Mouse (Mus musculus): ENCODE results near the gene Syne2. TPM values are rescaled to one million over a fixed set of nuclear protein-coding genes. Genes with fewer than 3 reads are reported as not detected.
A peak's percentile ranks its signal among the peaks of the same experiment; 100 is the strongest.

The Syne2 gene
- polyA plus RNA-seq, 1 experiment from 2014 or later, result 61.4 TPM

- H3K4me1 ChIP-seq (ENCODE audit: control insufficient read depth, insufficient read depth, low read length), result peaks cover 6% of the 10 kb centered on the region; the same call in 1 of the 2 replicates
- no peak overlapping the region for H3K27ac ChIP-seq (ENCODE audit: low read depth, low read length)
- no peaks in the 10 kb centered on the region for H3K9me3 ChIP-seq (ENCODE audit: control insufficient read depth, low read length)
- no peaks in the 10 kb centered on the region for H3K27me3 ChIP-seq (ENCODE audit: control insufficient read depth, insufficient read depth, low read length)
- H3K9ac ChIP-seq (ENCODE audit: low read length), result no peak overlapping the region
- 3% methylated on average over 13 of the region's 13 CpGs for WGBS
- H3K36me3 ChIP-seq (ENCODE audit: control insufficient read depth, insufficient read depth, low read length), result peaks cover 4% of the 10 kb centered on the region; the same call in 1 of the 2 replicates
- ATAC-seq (ENCODE audit: insufficient read depth, low FRiP score, low TSS enrichment), result no peak
- H3K4me3 ChIP-seq (ENCODE audit: low read depth, low read length), result peak overlapping the region; percentile 11
- peak overlapping the region; percentile 24 for H3K4me2 ChIP-seq (ENCODE audit: low read depth)
- DNase-seq (ENCODE audit: low spot score), result peak; percentile 43
Observed at GRCm38 (mm10) chr12:76073066-76073826, 255.3 kb downstream of the Syne2 start.

- Histone ChIP-seq H3K4me3 (ENCODE audit: low read depth, low read length) (no peak overlapping the region), H3K36me3 (ENCODE audit: control insufficient read depth, insufficient read depth, low read length) (0 out of 2 replicates have a peak, but pooled peaks cover 2% of the 10 kb centered on the region), H3K27me3 (ENCODE audit: control insufficient read depth, insufficient read depth, low read length) (no peaks in the 10 kb centered on the region), H3K27ac (ENCODE audit: low read depth, low read length) (no peak overlapping the region), H3K4me1 (ENCODE audit: control insufficient read depth, insufficient read depth, low read length) (peaks cover 6% of the 10 kb centered on the region; the same call in 1 of the 2 replicates), H3K4me2 (ENCODE audit: low read depth) (no peak overlapping the region), H3K9me3 (ENCODE audit: control insufficient read depth, low read length) (no peaks in the 10 kb centered on the region), H3K9ac (ENCODE audit: low read length) (no peak overlapping the region)
- 16% methylated on average over 7 of the region's 7 CpGs for WGBS
- no peak for ATAC-seq (ENCODE audit: insufficient read depth, low FRiP score, low TSS enrichment)
- DNase-seq (ENCODE audit: low spot score), result no peak
Observed at GRCm38 (mm10) chr12:76073981-76074380, 256.0 kb downstream of the Syne2 start.

GRCm38 (mm10) chr12:76080876-76081556, 263.1 kb downstream of the Syne2 start:
- WGBS, result 43% methylated on average over 14 of the region's 14 CpGs
- Histone ChIP-seq H3K4me3 (ENCODE audit: low read depth, low read length) (peak overlapping the region; percentile 26), H3K4me1 (ENCODE audit: control insufficient read depth, insufficient read depth, low read length) (peaks cover 6% of the 10 kb centered on the region; the same call in 1 of the 2 replicates), H3K27me3 (ENCODE audit: control insufficient read depth, insufficient read depth, low read length) (no peaks in the 10 kb centered on the region), H3K4me2 (ENCODE audit: low read depth) (peak overlapping the region; percentile 42), H3K27ac (ENCODE audit: low read depth, low read length) (0 out of 2 replicates have a peak overlapping the region, but pooled peaks have one; percentile 29), H3K9ac (ENCODE audit: low read length) (peak overlapping the region; percentile 24), H3K36me3 (ENCODE audit: control insufficient read depth, insufficient read depth, low read length) (no peaks in the 10 kb centered on the region), H3K9me3 (ENCODE audit: control insufficient read depth, low read length) (no peaks in the 10 kb centered on the region)
- DNase-seq (ENCODE audit: low spot score) (no peak), ATAC-seq (ENCODE audit: insufficient read depth, low FRiP score, low TSS enrichment) (0 out of 2 replicates have a peak, but pooled peaks have one; percentile 16)

- DNase-seq (ENCODE audit: low spot score) (peak; percentile 73), ATAC-seq (ENCODE audit: insufficient read depth, low FRiP score, low TSS enrichment) (peak; percentile 74)
- WGBS, result 4% methylated on average over 22 of the region's 22 CpGs
- Histone ChIP-seq H3K9me3 (ENCODE audit: control insufficient read depth, low read length) (no peaks in the 10 kb centered on the region), H3K4me3 (ENCODE audit: low read depth, low read length) (peak overlapping the region; percentile 26), H3K27ac (ENCODE audit: low read depth, low read length) (0 out of 2 replicates have a peak overlapping the region, but pooled peaks have one; percentile 29), H3K4me1 (ENCODE audit: control insufficient read depth, insufficient read depth, low read length) (peaks cover 6% of the 10 kb centered on the region; the same call in 1 of the 2 replicates), H3K4me2 (ENCODE audit: low read depth) (peak overlapping the region; percentile 42), H3K27me3 (ENCODE audit: control insufficient read depth, insufficient read depth, low read length) (no peaks in the 10 kb centered on the region), H3K9ac (ENCODE audit: low read length) (peak overlapping the region; percentile 24), H3K36me3 (ENCODE audit: control insufficient read depth, insufficient read depth, low read length) (no peaks in the 10 kb centered on the region)
Observed at GRCm38 (mm10) chr12:76081557-76082211, 263.8 kb downstream of the Syne2 start.

- H3K4me3 ChIP-seq (ENCODE audit: low read depth, low read length), result no peak overlapping the region
- no peaks in the 10 kb centered on the region for H3K36me3 ChIP-seq (ENCODE audit: control insufficient read depth, insufficient read depth, low read length)
- no peak for ATAC-seq (ENCODE audit: insufficient read depth, low FRiP score, low TSS enrichment)
- DNase-seq (ENCODE audit: low spot score), result no peak
- no peaks in the 10 kb centered on the region for H3K9me3 ChIP-seq (ENCODE audit: control insufficient read depth, low read length)
- no peak overlapping the region for H3K27ac ChIP-seq (ENCODE audit: low read depth, low read length)
- no peaks in the 10 kb centered on the region for H3K27me3 ChIP-seq (ENCODE audit: control insufficient read depth, insufficient read depth, low read length)
- no peak overlapping the region for H3K4me2 ChIP-seq (ENCODE audit: low read depth)
- no peak overlapping the region for H3K9ac ChIP-seq (ENCODE audit: low read length)
- peaks cover 6% of the 10 kb centered on the region; the same call in 1 of the 2 replicates for H3K4me1 ChIP-seq (ENCODE audit: control insufficient read depth, insufficient read depth, low read length)
- 76% methylated on average over 9 of the region's 9 CpGs for WGBS
Observed at GRCm38 (mm10) chr12:76085066-76085465, 267.1 kb downstream of the Syne2 start.

GRCm38 (mm10) chr12:76085956-76086905, 268.3 kb downstream of the Syne2 start:
- Histone ChIP-seq H3K27me3 (ENCODE audit: control insufficient read depth, insufficient read depth, low read length) (no peaks in the 10 kb centered on the region), H3K9me3 (ENCODE audit: control insufficient read depth, low read length) (no peaks in the 10 kb centered on the region), H3K4me3 (ENCODE audit: low read depth, low read length) (no peak overlapping the region), H3K4me1 (ENCODE audit: control insufficient read depth, insufficient read depth, low read length) (peaks cover 4% of the 10 kb centered on the region; the same call in 1 of the 2 replicates), H3K27ac (ENCODE audit: low read depth, low read length) (no peak overlapping the region), H3K4me2 (ENCODE audit: low read depth) (no peak overlapping the region), H3K9ac (ENCODE audit: low read length) (no peak overlapping the region), H3K36me3 (ENCODE audit: control insufficient read depth, insufficient read depth, low read length) (no peaks in the 10 kb centered on the region)
- ATAC-seq (ENCODE audit: insufficient read depth, low FRiP score, low TSS enrichment) (no peak), DNase-seq (ENCODE audit: low spot score) (no peak)
- WGBS, result 76% methylated on average over 15 of the region's 15 CpGs

- no peaks in the 10 kb centered on the region for H3K9me3 ChIP-seq (ENCODE audit: control insufficient read depth, low read length)
- no peak overlapping the region for H3K4me3 ChIP-seq (ENCODE audit: low read depth, low read length)
- H3K27me3 ChIP-seq (ENCODE audit: control insufficient read depth, insufficient read depth, low read length), result no peaks in the 10 kb centered on the region
- no peak overlapping the region for H3K4me2 ChIP-seq (ENCODE audit: low read depth)
- H3K4me1 ChIP-seq (ENCODE audit: control insufficient read depth, insufficient read depth, low read length), result no peaks in the 10 kb centered on the region
- no peak for DNase-seq (ENCODE audit: low spot score)
- no peak overlapping the region for H3K27ac ChIP-seq (ENCODE audit: low read depth, low read length)
- no peak overlapping the region for H3K9ac ChIP-seq (ENCODE audit: low read length)
- no peaks in the 10 kb centered on the region for H3K36me3 ChIP-seq (ENCODE audit: control insufficient read depth, insufficient read depth, low read length)
- WGBS, result 87% methylated on average over 13 of the region's 13 CpGs
- ATAC-seq (ENCODE audit: insufficient read depth, low FRiP score, low TSS enrichment), result no peak
Observed at GRCm38 (mm10) chr12:76087025-76087424, 269.1 kb downstream of the Syne2 start.

Measured in neural tube, embryonic 11.5 days (tissue).